Mouse (Mus musculus) heart, embryonic 15.5 days (tissue): ENCODE measurements around the gene Nrip1. TPM values are rescaled to one million over a fixed set of nuclear protein-coding genes. Genes with fewer than 3 reads are reported as not detected.

Experiments used
- ATAC-seq: fragments of 200-750 bp; cut with Nextera tagmentation; replicated peaks from 2 replicates; pipeline ENCODE4 v1.8.0; 2017; ENCODE audit warnings: low read depth, moderate TSS enrichment; ENCODE audit not compliant: insufficient number of reproducible peaks, insufficient read depth, low FRiP score
- H3K27ac ChIP-seq: fragments of 300-500 bp; sonication (generic); 2 replicates; pipeline ENCODE4 v1.5.1; 2015; ENCODE audit warnings: mild to moderate bottlenecking, inconsistent platforms
- H3K27me3 ChIP-seq: fragments of 300-500 bp; sonication (generic); 2 replicates; pipeline ENCODE4 v1.6.1; 2015; ENCODE audit warnings: inconsistent platforms
- H3K36me3 ChIP-seq: fragments of 300-500 bp; sonication (generic); 2 replicates; pipeline ENCODE4 v1.6.1; 2015; ENCODE audit warnings: mild to moderate bottlenecking, inconsistent platforms
- H3K4me1 ChIP-seq: fragments of 300-500 bp; sonication (generic); replicated peaks from 2 replicates; pipeline ENCODE4 v1.6.1; 2015; ENCODE audit warnings: inconsistent platforms
- H3K4me2 ChIP-seq: fragments of 300-500 bp; sonication (generic); 2 replicates; pipeline ENCODE4 v1.6.1; 2015; ENCODE audit warnings: inconsistent platforms, mild to moderate bottlenecking, moderate library complexity
- H3K4me3 ChIP-seq: fragments of 300-500 bp; sonication (generic); 2 replicates; pipeline ENCODE4 v1.5.1; 2015; ENCODE audit warnings: mild to moderate bottlenecking, inconsistent platforms
- H3K9ac ChIP-seq: fragments of 300-500 bp; sonication (generic); 2 replicates; pipeline ENCODE4 v1.6.1; 2015; ENCODE audit warnings: mild to moderate bottlenecking, inconsistent platforms
- H3K9me3 ChIP-seq: fragments of 300-500 bp; sonication (generic); replicated peaks from 2 replicates; pipeline ENCODE4 v1.6.1; 2016; ENCODE audit warnings: inconsistent platforms
- WGBS: fragments of 180-500 bp; shearing (Covaris S2); methylation state at CpG from one replicate; pipeline ENCODE4 v1.1.7; 2015; ENCODE audit warnings: mixed read lengths; 5-methylcytosine and 5-hydroxymethylcytosine counted together
- polyA plus RNA-seq: library from polyadenylated mRNA; unstranded; fragments of >200 nt; fragmentation: Nextera tagmentation; extraction: Ambion mirVana; gene quantifications from 2 replicates; pipeline ENCODE4 v1.2.1, GENCODE M21; 2015

Nrip1 gene
- polyA plus RNA-seq, 1 experiment from 2014 or later = 19.1 TPM

- H3K27me3 ChIP-seq = no peaks in the 10 kb centered on the region
- no peak overlapping the region for H3K9ac ChIP-seq
- ATAC-seq = no peak
- 92% methylated on average over 7 of the region's 7 CpGs for WGBS
- no peak overlapping the region for H3K4me2 ChIP-seq
- H3K36me3 ChIP-seq = peaks cover 7% of the 10 kb centered on the region; the same call in 1 of the 2 replicates
- H3K27ac ChIP-seq = no peak overlapping the region
- H3K4me1 ChIP-seq = peaks cover 5% of the 10 kb centered on the region
- no peak overlapping the region for H3K4me3 ChIP-seq
- H3K9me3 ChIP-seq = 0 out of 2 replicates have a peak, but pooled peaks cover 2% of the 10 kb centered on the region
Measured at GRCm38 (mm10) chr16:76346371-76346770, 27.3 kb downstream of the Nrip1 start.

GRCm38 (mm10) chr16:76344761-76345368, 28.8 kb downstream of the Nrip1 start:
- H3K4me1 ChIP-seq = peaks cover 5% of the 10 kb centered on the region
- H3K4me2 ChIP-seq = no peak overlapping the region
- 0 out of 2 replicates have a peak, but pooled peaks cover 2% of the 10 kb centered on the region for H3K9me3 ChIP-seq
- no peak overlapping the region for H3K9ac ChIP-seq
- H3K4me3 ChIP-seq = no peak overlapping the region
- peaks cover 7% of the 10 kb centered on the region; the same call in 1 of the 2 replicates for H3K36me3 ChIP-seq
- 82% methylated on average over 3 of the region's 3 CpGs for WGBS
- ATAC-seq = no peak
- no peak overlapping the region for H3K27ac ChIP-seq
- H3K27me3 ChIP-seq = no peaks in the 10 kb centered on the region

GRCm38 (mm10) chr16:76344030-76344429, 29.6 kb downstream of the Nrip1 start:
- Histone ChIP-seq H3K4me1 (peaks cover 5% of the 10 kb centered on the region), H3K4me2 (no peak overlapping the region), H3K27ac (no peak overlapping the region), H3K9ac (no peak overlapping the region), H3K27me3 (no peaks in the 10 kb centered on the region), H3K36me3 (peaks cover 7% of the 10 kb centered on the region; the same call in 1 of the 2 replicates), H3K9me3 (0 out of 2 replicates have a peak, but pooled peaks cover 2% of the 10 kb centered on the region), H3K4me3 (no peak overlapping the region)
- WGBS = 98% methylated on average over 2 of the region's 2 CpGs
- no peak for ATAC-seq

GRCm38 (mm10) chr16:76341636-76342035, 32.0 kb downstream of the Nrip1 start:
- Histone ChIP-seq H3K9me3 (0 out of 2 replicates have a peak, but pooled peaks cover 2% of the 10 kb centered on the region), H3K36me3 (peaks cover 7% of the 10 kb centered on the region), H3K27ac (no peak overlapping the region), H3K27me3 (no peaks in the 10 kb centered on the region), H3K9ac (no peak overlapping the region), H3K4me1 (peaks cover 5% of the 10 kb centered on the region), H3K4me3 (no peak overlapping the region), H3K4me2 (no peak overlapping the region)
- 63% methylated on average over 8 of the region's 8 CpGs for WGBS
- ATAC-seq = no peak

- 0 out of 2 replicates have a peak, but pooled peaks have one; percentile 14 for ATAC-seq
- no peak overlapping the region for H3K4me3 ChIP-seq
- WGBS = 66% methylated on average over 10 of the region's 10 CpGs
Measured at GRCm38 (mm10) chr16:76339256-76339655, 34.4 kb downstream of the Nrip1 start.

GRCm38 (mm10) chr16:76337351-76337750, 36.3 kb downstream of the Nrip1 start:
- H3K4me1 ChIP-seq = peaks cover 3% of the 10 kb centered on the region; the same call in 1 of the 2 replicates
- no peaks in the 10 kb centered on the region for H3K9me3 ChIP-seq
- no peaks in the 10 kb centered on the region; the same call in 1 of the 2 replicates for H3K36me3 ChIP-seq
- no peak overlapping the region for H3K4me2 ChIP-seq
- H3K27ac ChIP-seq = no peak overlapping the region
- no peak overlapping the region for H3K9ac ChIP-seq
- 70% methylated on average over 7 of the region's 7 CpGs for WGBS
- ATAC-seq = no peak
- H3K27me3 ChIP-seq = no peaks in the 10 kb centered on the region
- H3K4me3 ChIP-seq = no peak overlapping the region

More at GRCm38 (mm10) chr16:76339256-76339655, 34.4 kb downstream of the Nrip1 start:
- Histone ChIP-seq H3K9me3 (0 out of 2 replicates have a peak, but pooled peaks cover 2% of the 10 kb centered on the region), H3K4me1 (peaks cover 7% of the 10 kb centered on the region), H3K9ac (no peak overlapping the region), H3K27ac (no peak overlapping the region), H3K36me3 (peaks cover 7% of the 10 kb centered on the region), H3K4me2 (no peak overlapping the region), H3K27me3 (no peaks in the 10 kb centered on the region)

- 80% methylated on average over 11 of the region's 11 CpGs for WGBS
- no peak overlapping the region for H3K9ac ChIP-seq
Measured at GRCm38 (mm10) chr16:76336932-76337331, 36.7 kb downstream of the Nrip1 start.

GRCm38 (mm10) chr16:76335913-76336312, 37.7 kb downstream of the Nrip1 start:
- no peak overlapping the region for H3K27ac ChIP-seq
- no peak overlapping the region for H3K4me2 ChIP-seq
- H3K27me3 ChIP-seq = no peaks in the 10 kb centered on the region
- no peak overlapping the region for H3K9ac ChIP-seq
- no peaks in the 10 kb centered on the region for H3K9me3 ChIP-seq
- 77% methylated on average over 6 of the region's 6 CpGs for WGBS
- H3K4me3 ChIP-seq = no peak overlapping the region
- H3K4me1 ChIP-seq = peaks cover 6% of the 10 kb centered on the region; the same call in 1 of the 2 replicates
- H3K36me3 ChIP-seq = no peaks in the 10 kb centered on the region; the same call in 1 of the 2 replicates
- no peak for ATAC-seq

More at GRCm38 (mm10) chr16:76336932-76337331, 36.7 kb downstream of the Nrip1 start:
- H3K36me3 ChIP-seq = no peaks in the 10 kb centered on the region; the same call in 1 of the 2 replicates
- no peak overlapping the region for H3K4me2 ChIP-seq
- ATAC-seq = no peak
- no peaks in the 10 kb centered on the region for H3K9me3 ChIP-seq
- H3K27me3 ChIP-seq = no peaks in the 10 kb centered on the region
- peaks cover 3% of the 10 kb centered on the region; the same call in 1 of the 2 replicates for H3K4me1 ChIP-seq
- H3K27ac ChIP-seq = no peak overlapping the region
- H3K4me3 ChIP-seq = no peak overlapping the region

- no peak for ATAC-seq
- Histone ChIP-seq H3K4me1 (peaks cover 7% of the 10 kb centered on the region; the same call in 1 of the 2 replicates), H3K27ac (no peak overlapping the region), H3K9me3 (no peaks in the 10 kb centered on the region), H3K36me3 (no peaks in the 10 kb centered on the region; the same call in 1 of the 2 replicates), H3K4me2 (no peak overlapping the region), H3K27me3 (no peaks in the 10 kb centered on the region), H3K4me3 (no peak overlapping the region), H3K9ac (no peak overlapping the region)
- WGBS = 61% methylated on average over 7 of the region's 7 CpGs
Measured at GRCm38 (mm10) chr16:76332127-76332526, 41.5 kb downstream of the Nrip1 start.

- H3K36me3 ChIP-seq = no peaks in the 10 kb centered on the region; the same call in 1 of the 2 replicates
- H3K27ac ChIP-seq = no peak overlapping the region
- no peak overlapping the region for H3K4me2 ChIP-seq
- ATAC-seq = no peak
- no peaks in the 10 kb centered on the region for H3K27me3 ChIP-seq
- no peaks in the 10 kb centered on the region for H3K9me3 ChIP-seq
- 81% methylated on average over 7 of the region's 7 CpGs for WGBS
- H3K4me3 ChIP-seq = no peak overlapping the region
- H3K9ac ChIP-seq = no peak overlapping the region
- peaks cover 7% of the 10 kb centered on the region; the same call in 1 of the 2 replicates for H3K4me1 ChIP-seq
Measured at GRCm38 (mm10) chr16:76331231-76331630, 42.4 kb downstream of the Nrip1 start.

GRCm38 (mm10) chr16:76325315-76325710, 48.3 kb downstream of the Nrip1 start:
- WGBS = 92% methylated on average over 3 of the region's 3 CpGs
- Histone ChIP-seq H3K4me3 (no peak overlapping the region), H3K4me2 (no peak overlapping the region), H3K27ac (no peak overlapping the region), H3K9me3 (no peaks in the 10 kb centered on the region), H3K9ac (no peak overlapping the region), H3K27me3 (no peaks in the 10 kb centered on the region), H3K4me1 (peaks cover 23% of the 10 kb centered on the region), H3K36me3 (no peaks in the 10 kb centered on the region)
- ATAC-seq = no peak
